Mouse (Mus musculus): ENCODE results near the gene Xrcc6. TPM values are rescaled to one million over a fixed set of nuclear protein-coding genes. Genes with fewer than 3 reads are reported as not detected.

Xrcc6 gene
- polyA plus RNA-seq, 1 experiment from 2014 or later = 56.9 TPM

GRCm38 (mm10) chr15:82019288-82019687 lies 31.7 kb downstream of the Xrcc6 start:
- Histone ChIP-seq H3K9me3 (replicated peaks; ENCODE audit: control insufficient read depth, low read length) (no peaks in the 10 kb centered on the region), H3K27me3 (replicated peaks; ENCODE audit: control insufficient read depth, insufficient read depth, low read length) (no peaks in the 10 kb centered on the region), H3K4me1 (ENCODE audit: control insufficient read depth, insufficient read depth, low read length) (peaks cover 13% of the 10 kb centered on the region), H3K36me3 (ENCODE audit: control insufficient read depth, insufficient read depth, low read length) (peaks cover 43% of the 10 kb centered on the region), H3K9ac (ENCODE audit: low read length) (no peak overlapping the region), H3K4me3 (ENCODE audit: low read depth, low read length) (no peak overlapping the region), H3K4me2 (ENCODE audit: low read length) (no peak overlapping the region), H3K27ac (ENCODE audit: low read depth, low read length) (no peak overlapping the region)
- 70% methylated on average over 3 of the region's 3 CpGs for WGBS
- DNase-seq (ENCODE audit: low spot score) (no peak), ATAC-seq (no peak)

GRCm38 (mm10) chr15:82022535-82023088 lies 35.0 kb downstream of the Xrcc6 start:
- DNase-seq (ENCODE audit: low spot score) = no peak
- WGBS = 89% methylated on average over 13 of the region's 13 CpGs
- peaks cover 75% of the 10 kb centered on the region for H3K36me3 ChIP-seq (ENCODE audit: control insufficient read depth, insufficient read depth, low read length)
- H3K9me3 ChIP-seq (replicated peaks; ENCODE audit: control insufficient read depth, low read length) = no peaks in the 10 kb centered on the region
- no peaks in the 10 kb centered on the region for H3K4me1 ChIP-seq (ENCODE audit: control insufficient read depth, insufficient read depth, low read length)
- no peak overlapping the region for H3K4me2 ChIP-seq (ENCODE audit: low read length)
- ATAC-seq = no peak
- no peaks in the 10 kb centered on the region for H3K27me3 ChIP-seq (replicated peaks; ENCODE audit: control insufficient read depth, insufficient read depth, low read length)
- H3K9ac ChIP-seq (ENCODE audit: low read length) = no peak overlapping the region
- no peak overlapping the region for H3K27ac ChIP-seq (ENCODE audit: low read depth, low read length)
- no peak overlapping the region for H3K4me3 ChIP-seq (ENCODE audit: low read depth, low read length)

GRCm38 (mm10) chr15:82023965-82024635 lies 36.5 kb downstream of the Xrcc6 start:
- H3K4me3 ChIP-seq (ENCODE audit: low read depth, low read length) = no peak overlapping the region
- DNase-seq (ENCODE audit: low spot score) (no peak), ATAC-seq (no peak)
- no peaks in the 10 kb centered on the region for H3K27me3 ChIP-seq (replicated peaks; ENCODE audit: control insufficient read depth, insufficient read depth, low read length)
- WGBS = 94% methylated on average over 6 of the region's 6 CpGs
- no peak overlapping the region for H3K9ac ChIP-seq (ENCODE audit: low read length)
- H3K4me2 ChIP-seq (ENCODE audit: low read length) = no peak overlapping the region
- no peaks in the 10 kb centered on the region for H3K9me3 ChIP-seq (replicated peaks; ENCODE audit: control insufficient read depth, low read length)
- peaks cover 86% of the 10 kb centered on the region for H3K36me3 ChIP-seq (ENCODE audit: control insufficient read depth, insufficient read depth, low read length)
- no peak overlapping the region for H3K27ac ChIP-seq (ENCODE audit: low read depth, low read length)
- H3K4me1 ChIP-seq (ENCODE audit: control insufficient read depth, insufficient read depth, low read length) = no peaks in the 10 kb centered on the region

- Histone ChIP-seq H3K9me3 (replicated peaks; ENCODE audit: control insufficient read depth, low read length) (no peaks in the 10 kb centered on the region), H3K4me2 (ENCODE audit: low read length) (no peak overlapping the region), H3K27me3 (replicated peaks; ENCODE audit: control insufficient read depth, insufficient read depth, low read length) (no peaks in the 10 kb centered on the region), H3K4me3 (ENCODE audit: low read depth, low read length) (no peak overlapping the region), H3K27ac (ENCODE audit: low read depth, low read length) (no peak overlapping the region), H3K36me3 (ENCODE audit: control insufficient read depth, insufficient read depth, low read length) (peaks cover 98% of the 10 kb centered on the region), H3K9ac (ENCODE audit: low read length) (no peak overlapping the region), H3K4me1 (ENCODE audit: control insufficient read depth, insufficient read depth, low read length) (no peaks in the 10 kb centered on the region)
- no peak for ATAC-seq
- no peak for DNase-seq (ENCODE audit: low spot score)
- 94% methylated on average over 7 of the region's 7 CpGs for WGBS
Observed at GRCm38 (mm10) chr15:82027276-82027675, 39.6 kb downstream of the Xrcc6 start.

- no peak overlapping the region for H3K4me2 ChIP-seq (ENCODE audit: low read length)
- H3K9me3 ChIP-seq (replicated peaks; ENCODE audit: control insufficient read depth, low read length) = no peaks in the 10 kb centered on the region
- DNase-seq (ENCODE audit: low spot score) = no peak
- no peak overlapping the region for H3K27ac ChIP-seq (ENCODE audit: low read depth, low read length)
- peaks cover 95% of the 10 kb centered on the region for H3K36me3 ChIP-seq (ENCODE audit: control insufficient read depth, insufficient read depth, low read length)
- WGBS = 93% methylated on average over 7 of the region's 7 CpGs
- H3K9ac ChIP-seq (ENCODE audit: low read length) = no peak overlapping the region
- H3K4me1 ChIP-seq (ENCODE audit: control insufficient read depth, insufficient read depth, low read length) = no peaks in the 10 kb centered on the region
- H3K27me3 ChIP-seq (replicated peaks; ENCODE audit: control insufficient read depth, insufficient read depth, low read length) = no peaks in the 10 kb centered on the region
- H3K4me3 ChIP-seq (ENCODE audit: low read depth, low read length) = no peak overlapping the region
- no peak for ATAC-seq
Observed at GRCm38 (mm10) chr15:82027726-82028125, 40.1 kb downstream of the Xrcc6 start.

- no peaks in the 10 kb centered on the region for H3K27me3 ChIP-seq (replicated peaks; ENCODE audit: control insufficient read depth, insufficient read depth, low read length)
- no peak overlapping the region for H3K4me2 ChIP-seq (ENCODE audit: low read length)
- 93% methylated on average over 7 of the region's 7 CpGs for WGBS
- H3K36me3 ChIP-seq (ENCODE audit: control insufficient read depth, insufficient read depth, low read length) = peaks cover 76% of the 10 kb centered on the region
- H3K4me3 ChIP-seq (ENCODE audit: low read depth, low read length) = no peak overlapping the region
- no peak for ATAC-seq
- H3K9ac ChIP-seq (ENCODE audit: low read length) = no peak overlapping the region
- no peak for DNase-seq (ENCODE audit: low spot score)
- no peaks in the 10 kb centered on the region for H3K4me1 ChIP-seq (ENCODE audit: control insufficient read depth, insufficient read depth, low read length)
- H3K9me3 ChIP-seq (replicated peaks; ENCODE audit: control insufficient read depth, low read length) = no peaks in the 10 kb centered on the region
- no peak overlapping the region for H3K27ac ChIP-seq (ENCODE audit: low read depth, low read length)
Observed at GRCm38 (mm10) chr15:82032386-82032785, 44.8 kb downstream of the Xrcc6 start.

- H3K9ac ChIP-seq (ENCODE audit: low read length) = no peak within 1 kb of the TSS
- H3K9me3 ChIP-seq (replicated peaks; ENCODE audit: control insufficient read depth, low read length) = no peaks in the 10 kb centered on the region
- H3K4me2 ChIP-seq (ENCODE audit: low read length) = no peak within 1 kb of the TSS
- 95% methylated on average over 4 of the region's 4 CpGs for WGBS
- H3K4me3 ChIP-seq (ENCODE audit: low read depth, low read length) = no peak within 1 kb of the TSS
- no peak within 1 kb of the TSS for H3K27ac ChIP-seq (ENCODE audit: low read depth, low read length)
- no peak for ATAC-seq
- H3K36me3 ChIP-seq (ENCODE audit: control insufficient read depth, insufficient read depth, low read length) = peaks cover 74% of the 10 kb centered on the region
- H3K4me1 ChIP-seq (ENCODE audit: control insufficient read depth, insufficient read depth, low read length) = no peaks in the 10 kb centered on the region
- no peak for DNase-seq (ENCODE audit: low spot score)
- H3K27me3 ChIP-seq (replicated peaks; ENCODE audit: control insufficient read depth, insufficient read depth, low read length) = no peaks in the 10 kb centered on the region
Observed at GRCm38 (mm10) chr15:82033762-82034161, 46.1 kb downstream of the Xrcc6 start, which contains the start of gene Desi1. TSS of gene Desi1 (minus strand) at chr15:82033862.

GRCm38 (mm10) chr15:82035904-82036689 lies 48.5 kb downstream of the Xrcc6 start:
- H3K27ac ChIP-seq (ENCODE audit: low read depth, low read length) = no peak overlapping the region
- H3K4me3 ChIP-seq (ENCODE audit: low read depth, low read length) = no peak overlapping the region
- H3K9ac ChIP-seq (ENCODE audit: low read length) = no peak overlapping the region
- DNase-seq (ENCODE audit: low spot score) (peak; percentile 49), ATAC-seq (no peak)
- WGBS = 85% methylated on average over 12 of the region's 12 CpGs
- H3K9me3 ChIP-seq (replicated peaks; ENCODE audit: control insufficient read depth, low read length) = no peaks in the 10 kb centered on the region
- no peaks in the 10 kb centered on the region for H3K27me3 ChIP-seq (replicated peaks; ENCODE audit: control insufficient read depth, insufficient read depth, low read length)
- no peak overlapping the region for H3K4me2 ChIP-seq (ENCODE audit: low read length)
- no peaks in the 10 kb centered on the region for H3K4me1 ChIP-seq (ENCODE audit: control insufficient read depth, insufficient read depth, low read length)
- peaks cover 75% of the 10 kb centered on the region for H3K36me3 ChIP-seq (ENCODE audit: control insufficient read depth, insufficient read depth, low read length)

- peaks cover 66% of the 10 kb centered on the region for H3K36me3 ChIP-seq (ENCODE audit: control insufficient read depth, insufficient read depth, low read length)
Observed at GRCm38 (mm10) chr15:82040650-82041049, 53.0 kb downstream of the Xrcc6 start.

More at GRCm38 (mm10) chr15:82040650-82041049, 53.0 kb downstream of the Xrcc6 start:
- 90% methylated on average over 1 of the region's 1 CpGs for WGBS
- ATAC-seq = peak; percentile 50; the same call in 1 of the 2 replicates
- Histone ChIP-seq H3K9ac (ENCODE audit: low read length) (no peak overlapping the region), H3K4me2 (ENCODE audit: low read length) (no peak overlapping the region), H3K4me3 (ENCODE audit: low read depth, low read length) (no peak overlapping the region), H3K27me3 (replicated peaks; ENCODE audit: control insufficient read depth, insufficient read depth, low read length) (no peaks in the 10 kb centered on the region), H3K9me3 (replicated peaks; ENCODE audit: control insufficient read depth, low read length) (no peaks in the 10 kb centered on the region), H3K4me1 (ENCODE audit: control insufficient read depth, insufficient read depth, low read length) (no peaks in the 10 kb centered on the region; the same call in 1 of the 2 replicates), H3K27ac (ENCODE audit: low read depth, low read length) (no peak overlapping the region)
- DNase-seq (ENCODE audit: low spot score) = peak; percentile 74

Data from forebrain, embryonic 14.5 days (tissue).